ENCODE assay signal across 11 mouse cellular contexts in genomic region chr10:94905219-94905618, GRCm38 (mm10). TPM values are rescaled to one million over a fixed set of nuclear protein-coding genes. Genes with fewer than 3 reads are reported as not detected.
DNase-seq lines count a peak whose midpoint lies in the region; ATAC-seq and TF ChIP-seq lines count a peak whose summit lies in the region.
"Had no signal": no experiment of that assay in that cellular context is flagged by ENCODE, and none has a peak within 500 bp of the region (broad histone marks: within the 10 kb centered on the region; RNA-seq: fewer than 3 reads in every experiment).

No protein-coding gene starts in this region.

- H3K27ac ChIP-seq in layer of hippocampus, adult 2 months: peak overlapping the region; percentile 92
- H3K27ac ChIP-seq in neural tube, embryonic 14.5 days (ENCODE audit: low read depth, low read length): peak overlapping the region; percentile 63
- H3K27ac ChIP-seq: heart, embryonic 10.5 days; liver, embryonic 13.5 days had no signal

- ATAC-seq in frontal cortex, adult (ENCODE audit: low TSS enrichment): peak; percentile 44
- peak; percentile 11; the same call in 1 of the 2 replicates for ATAC-seq in neural tube, embryonic 14.5 days (ENCODE audit: low read depth)
- no peak for ATAC-seq in activated CD4-positive, CD25-positive, alpha-beta regulatory T cell, adult 4 months

- TF ChIP-seq CTCF in layer of hippocampus, adult 2 months (conservative IDR thresholded peaks at IDR 0.05): peak; percentile 30

- intact Hi-C loops in left cerebral cortex, postnatal 36 days (cut with DNase I): loop anchor here (1.0 kb wide), 1 partner anchor 37 kb away; no protein-coding TSS in a partner anchor

- H3K4me2 ChIP-seq in neural tube, embryonic 14.5 days (ENCODE audit: low read depth, low read length): 0 out of 2 replicates have a peak overlapping the region, but pooled peaks have one; percentile 30
- H3K4me2 ChIP-seq: liver, embryonic 13.5 days had no signal

- peak in 1 of 2 experiments; percentile 41 for DNase-seq in layer of hippocampus, adult 2 months (ENCODE audit: low spot score in 2 of 2)
- no peak for DNase-seq in layer of hippocampus, adult 9-11 months
- peak; percentile 39 to 57 for DNase-seq in left cerebral cortex, postnatal 36 days (ENCODE audit: low spot score in 2 of 2)
- no peak for DNase-seq in testis, postnatal 10 days (ENCODE audit: low spot score)
- no peak for DNase-seq in thymus, postnatal 14 days
- DNase-seq: B cell, adult 2 months; liver, embryonic 13.5 days had no signal

- 9% methylated on average over 3 of the region's 5 CpGs for WGBS in neural tube, embryonic 14.5 days

- H3K9me3 ChIP-seq in neural tube, embryonic 14.5 days (ENCODE audit: control insufficient read depth, low read length): no peaks in the 10 kb centered on the region
- H3K9me3 ChIP-seq: heart, embryonic 10.5 days; liver, embryonic 13.5 days had no signal

- no peak overlapping the region for H3K9ac ChIP-seq in neural tube, embryonic 14.5 days (replicated peaks; ENCODE audit: low read depth, low read length)
- H3K9ac ChIP-seq: liver, embryonic 13.5 days had no signal

- peaks cover 14% of the 10 kb centered on the region for H3K4me1 ChIP-seq in neural tube, embryonic 14.5 days (ENCODE audit: control insufficient read depth, insufficient read depth, low read length)

- H3K4me3 ChIP-seq in layer of hippocampus, adult 2 months: peak overlapping the region; percentile 47
- no peak overlapping the region for H3K4me3 ChIP-seq in neural tube, embryonic 14.5 days (ENCODE audit: low read depth, low read length)
- H3K4me3 ChIP-seq: heart, embryonic 10.5 days; liver, embryonic 13.5 days had no signal

- H3K27me3 ChIP-seq in neural tube, embryonic 14.5 days (ENCODE audit: control insufficient read depth, insufficient read depth, low read length): no peaks in the 10 kb centered on the region
- H3K27me3 ChIP-seq: liver, embryonic 13.5 days had no signal

- no peaks in the 10 kb centered on the region for H3K36me3 ChIP-seq in neural tube, embryonic 14.5 days (ENCODE audit: control insufficient read depth, insufficient read depth, low read length)
- H3K36me3 ChIP-seq: heart, embryonic 10.5 days had no signal

RNA-seq across cellular contexts. Expression of gene Plxnc1, which starts 39.4 kb away (rescaled TPM):
- total RNA-seq in layer of hippocampus, adult 2 months (2021): 10 to 100 TPM; 32.5 to 33.9 TPM
- 10 to 100 TPM; 37.2 to 47.8 TPM for total RNA-seq in left cerebral cortex, postnatal 36 days (2021)
- 13.3 and 15.7 TPM in 2 replicates for polyA plus RNA-seq in neural tube, embryonic 14.5 days (2014; fragmentation: Nextera tagmentation; extraction: Ambion mirVana)
- polyA plus RNA-seq in activated CD4-positive, CD25-positive, alpha-beta regulatory T cell, adult 4 months (2017; shearing (Covaris generic)): 10 to 100 TPM; 21.2 to 26.3 TPM

Comparison
In these comparisons a context has a peak if more than half of its experiments do, and no peak if none do; other contexts are left out.
1. DNase-seq: peak in left cerebral cortex, postnatal 36 days (2 of 2); none in layer of hippocampus, adult 9-11 months (single experiment), testis, postnatal 10 days (single experiment) and thymus, postnatal 14 days (single experiment).